Mouse (Mus musculus): ENCODE measurements around the gene Ubr2.
A peak's percentile ranks its signal among the peaks of the same experiment; 100 is the strongest.

GRCm38 (mm10) chr17:47057966-47058365 lies 47.6 kb upstream of the Ubr2 start:
- TF ChIP-seq CTCF (conservative IDR thresholded peaks at IDR 0.05; ENCODE audit: insufficient read depth, insufficient read length, low read depth, low read length) (0 out of 2 replicates have a peak, but pooled peaks have one; percentile 13), POLR2A (IDR thresholded peaks at IDR 0.05; ENCODE audit: low read depth, low read length) (no peak)
